In the genomic region with DNA sequence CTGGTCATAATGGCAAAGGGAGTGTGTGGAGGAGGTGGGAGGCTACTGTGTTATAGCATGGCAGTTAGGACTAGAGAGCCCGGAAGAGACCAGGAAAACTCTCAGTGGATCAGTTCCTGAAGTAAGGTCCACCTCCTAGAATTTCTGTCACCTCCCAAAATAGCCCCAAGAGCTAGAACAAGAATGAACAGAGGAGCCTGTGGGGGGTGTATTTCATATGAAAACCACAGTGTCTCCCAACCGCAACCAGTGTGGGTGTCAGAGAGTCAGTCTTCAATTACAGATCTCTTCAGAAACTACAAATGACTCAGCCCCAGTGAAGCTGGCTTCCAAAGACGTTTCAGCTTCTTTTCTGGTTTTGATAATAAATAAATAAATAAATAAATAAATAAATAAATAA, we compare ENCODE assay signal across 18 mouse cellular contexts. TPM values are rescaled to one million over a fixed set of nuclear protein-coding genes. Genes with fewer than 3 reads are reported as not detected.
DNase-seq lines count a peak whose midpoint lies in the region; ATAC-seq and TF ChIP-seq lines count a peak whose summit lies in the region.
"Had no signal": no experiment of that assay in that cellular context is flagged by ENCODE, and none has a peak within 500 bp of the region (broad histone marks: within the 10 kb centered on the region; RNA-seq: fewer than 3 reads in every experiment).

No protein-coding gene starts in this region.

- no peak overlapping the region for H3K27ac ChIP-seq in liver, postnatal 0 days (ENCODE audit: low read depth)
- H3K27ac ChIP-seq: heart, embryonic 13.5 days; hindbrain, embryonic 12.5 days; neural tube, embryonic 15.5 days had no signal

- H3K9me3 ChIP-seq in liver, postnatal 0 days (ENCODE audit: low read length) = no peaks in the 10 kb centered on the region
- H3K9me3 ChIP-seq: heart, embryonic 13.5 days; hindbrain, embryonic 12.5 days; neural tube, embryonic 15.5 days had no signal

- no peaks in the 10 kb centered on the region for H3K27me3 ChIP-seq in liver, postnatal 0 days (ENCODE audit: insufficient read depth, low read length)
- H3K27me3 ChIP-seq: heart, embryonic 13.5 days; hindbrain, embryonic 12.5 days; neural tube, embryonic 15.5 days had no signal

- no peak overlapping the region for H3K4me2 ChIP-seq in liver, postnatal 0 days (ENCODE audit: low read depth, low read length)
- H3K4me2 ChIP-seq: heart, embryonic 13.5 days; hindbrain, embryonic 12.5 days; lung, embryonic 14.5 days; neural tube, embryonic 15.5 days had no signal

- WGBS in liver, postnatal 0 days (ENCODE audit: insufficient replicate concordance) = 66% methylated on average over 3 of the region's 3 CpGs

- ATAC-seq in inflammation-experienced regulatory T-cells, adult 6 months = peak; percentile 67
- ATAC-seq in liver, postnatal 0 days = no peak
- ATAC-seq: forebrain, embryonic 14.5 days had no signal

- TF ChIP-seq EP300 in liver, postnatal 0 days (IDR thresholded peaks at IDR 0.05; ENCODE audit: low read depth) = no peak

- no peaks in the 10 kb centered on the region for H3K36me3 ChIP-seq in liver, postnatal 0 days (replicated peaks; ENCODE audit: insufficient read depth, low read length)
- H3K36me3 ChIP-seq: heart, embryonic 13.5 days; hindbrain, embryonic 12.5 days; neural tube, embryonic 15.5 days had no signal

- peak; percentile 10 to 22 for DNase-seq in gastrocnemius, adult 8-10 months (ENCODE audit: low spot score in 2 of 2)
- DNase-seq in gastrocnemius, postnatal 4 days (ENCODE audit: low spot score in 2 of 2) = no peak
- DNase-seq in 416B (ENCODE audit: low read depth) (peak; percentile 42), NIH3T3 (ENCODE audit: low read depth) (peak; percentile 59)
- DNase-seq in liver, postnatal 0 days = no peak
- DNase-seq in layer of hippocampus, adult 18-20 months (ENCODE audit: low spot score in 2 of 2) = no peak
- DNase-seq: cerebellum, adult 2 months; kidney, adult 11 months; kidney, postnatal 36 days; liver; lung, embryonic 14.5 days; retina, postnatal 1 day; thymus, postnatal 36 days had no signal

- no peak overlapping the region for H3K4me3 ChIP-seq in liver, postnatal 0 days (ENCODE audit: low read depth, low read length)
- H3K4me3 ChIP-seq: heart, embryonic 13.5 days; hindbrain, embryonic 12.5 days; neural tube, embryonic 15.5 days had no signal

- no peak overlapping the region for H3K9ac ChIP-seq in liver, postnatal 0 days (replicated peaks)
- H3K9ac ChIP-seq: heart, embryonic 13.5 days; hindbrain, embryonic 12.5 days; lung, embryonic 14.5 days; neural tube, embryonic 15.5 days had no signal

- TF ChIP-seq CTCF in liver, postnatal 0 days (IDR thresholded peaks at IDR 0.05; ENCODE audit: low read depth) = no peak

- H3K4me1 ChIP-seq in liver, postnatal 0 days (ENCODE audit: insufficient read depth) = peaks cover 10% of the 10 kb centered on the region
- H3K4me1 ChIP-seq: hindbrain, embryonic 12.5 days; neural tube, embryonic 15.5 days had no signal

RNA-seq across cellular contexts. Expression of gene Dennd1b, which starts 32.4 kb away (rescaled TPM):
- 10 to 100 TPM; 20.7 to 29.5 (median 22.2) TPM for total RNA-seq in gastrocnemius, adult 8-10 months (2022)
- 10 to 100 TPM; 29.4 to 31.7 TPM for total RNA-seq in gastrocnemius, postnatal 4 days (2021)
- polyA plus RNA-seq in inflammation-experienced regulatory T-cells, adult 6 months (2017; shearing (Covaris generic)) = 10 to 100 TPM; 21.6 to 24.5 (median 22.3) TPM
- polyA plus RNA-seq in liver, postnatal 0 days (2015; fragmentation: Nextera tagmentation; extraction: Ambion mirVana) = 6.5 and 8.4 TPM in 2 replicates
- 10 to 100 TPM; 53.1 to 59.4 TPM for total RNA-seq in layer of hippocampus, adult 18-20 months (2021)

Comparison
In these comparisons a context has a peak if more than half of its experiments do, and no peak if none do; other contexts are left out.
1. DNase-seq: peak in gastrocnemius, adult 8-10 months (2 of 2), 416B (single experiment) and NIH3T3 (single experiment); none in gastrocnemius, postnatal 4 days (0 of 2), liver, postnatal 0 days (single experiment) and layer of hippocampus, adult 18-20 months (0 of 2).